Mouse (Mus musculus) midbrain, embryonic 16.5 days (tissue): ENCODE measurements at regions not wholly inside any gene's neighbourhood (a gene's known extent, or its start where the extent isn't known, plus 50 kb on each side); places are given as distances from the start of the nearest gene placed in this dataset.

Experiments used
- ATAC-seq: fragments of 200-750 bp; cut with Nextera tagmentation; 2 replicates; pipeline ENCODE4 v1.8.0; 2017; ENCODE audit warnings: moderate TSS enrichment
- H3K27ac ChIP-seq: fragments of 300-500 bp; sonication (generic); 2 replicates; pipeline ENCODE4 v1.5.1; 2014; ENCODE audit warnings: mild to moderate bottlenecking, low read length, mixed read lengths
- H3K27me3 ChIP-seq: fragments of 300-500 bp; sonication (generic); 2 replicates; pipeline ENCODE4 v1.6.1; 2014; ENCODE audit warnings: low read depth, low read length, mixed read lengths; ENCODE audit not compliant: control insufficient read depth, insufficient read depth
- H3K36me3 ChIP-seq: fragments of 300-500 bp; sonication (generic); 2 replicates; pipeline ENCODE4 v1.6.1; 2014; ENCODE audit warnings: mild to moderate bottlenecking, low read length, moderate library complexity, mixed read lengths; ENCODE audit not compliant: control insufficient read depth, insufficient read depth
- H3K4me1 ChIP-seq: fragments of 300-500 bp; sonication (generic); 2 replicates; pipeline ENCODE4 v1.6.1; 2014; ENCODE audit warnings: mild to moderate bottlenecking, low read length, mixed read lengths; ENCODE audit not compliant: control insufficient read depth, insufficient read depth
- H3K4me2 ChIP-seq: fragments of 300-500 bp; sonication (generic); 2 replicates; pipeline ENCODE4 v1.6.1; 2014; ENCODE audit warnings: mild to moderate bottlenecking, low read length, mixed read lengths
- H3K4me3 ChIP-seq: fragments of 300-500 bp; sonication (generic); 2 replicates; pipeline ENCODE4 v1.5.1; 2014; ENCODE audit warnings: low read depth, mild to moderate bottlenecking, low read length, moderate library complexity, mixed read lengths
- H3K9ac ChIP-seq: fragments of 300-500 bp; sonication (generic); 2 replicates; pipeline ENCODE4 v1.6.1; 2014; ENCODE audit warnings: low read depth, low read length, mixed read lengths
- H3K9me3 ChIP-seq: fragments of 300-500 bp; sonication (generic); replicated peaks from 2 replicates; pipeline ENCODE4 v1.6.1; 2014; ENCODE audit warnings: mild to moderate bottlenecking, low read length, mixed read lengths; ENCODE audit not compliant: control insufficient read depth, poor library complexity, severe bottlenecking
- WGBS: fragments of 180-500 bp; shearing (Covaris S2); extraction: QIAGEN DNeasy Blood & Tissue Kit; methylation state at CpG from one replicate; pipeline ENCODE4 v1.1.7; 2014; 5-methylcytosine and 5-hydroxymethylcytosine counted together

- H3K9me3 ChIP-seq: no peaks in the 10 kb centered on the region
- no peak overlapping the region for H3K9ac ChIP-seq
- H3K36me3 ChIP-seq: no peaks in the 10 kb centered on the region
- peaks cover 6% of the 10 kb centered on the region for H3K4me1 ChIP-seq
- no peak for ATAC-seq
- H3K27ac ChIP-seq: no peak overlapping the region
- no peaks in the 10 kb centered on the region for H3K27me3 ChIP-seq
- no peak overlapping the region for H3K4me2 ChIP-seq
- 92% methylated on average over 4 of the region's 4 CpGs for WGBS
- H3K4me3 ChIP-seq: no peak overlapping the region
These were observed 134.6 kb upstream of the 4933402D24Rik start for GRCm38 (mm10) chr1:63903620-63904019.

DNA sequence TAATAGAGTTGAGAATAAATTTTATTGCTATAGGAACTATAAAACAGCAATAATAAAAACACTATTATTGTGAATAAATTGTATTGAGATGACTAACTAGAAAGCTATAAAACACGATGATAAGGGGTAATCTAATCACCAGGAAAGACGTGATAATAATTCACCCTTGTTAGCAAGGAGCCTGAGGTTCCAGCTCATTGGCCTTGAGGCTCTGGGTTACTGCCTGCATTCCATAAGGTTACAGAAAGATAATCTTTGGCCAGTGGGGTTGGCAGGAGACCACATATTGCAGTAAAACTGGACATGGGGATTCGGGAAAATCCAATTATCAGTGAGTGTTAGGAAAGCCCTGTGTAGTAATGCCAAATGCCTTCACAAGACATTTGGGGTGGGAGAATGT, 134.1 kb upstream of the 4933402D24Rik start:
- H3K36me3 ChIP-seq: no peaks in the 10 kb centered on the region
- no peak overlapping the region for H3K4me3 ChIP-seq
- 63% methylated on average over 3 of the region's 3 CpGs for WGBS
- no peak for ATAC-seq
- H3K9me3 ChIP-seq: no peaks in the 10 kb centered on the region
- peaks cover 6% of the 10 kb centered on the region for H3K4me1 ChIP-seq
- H3K27me3 ChIP-seq: no peaks in the 10 kb centered on the region
- no peak overlapping the region for H3K9ac ChIP-seq
- H3K4me2 ChIP-seq: no peak overlapping the region
- H3K27ac ChIP-seq: no peak overlapping the region

GRCm38 (mm10) chr1:63902391-63902790, 133.3 kb upstream of the 4933402D24Rik start:
- H3K27me3 ChIP-seq: no peaks in the 10 kb centered on the region
- H3K4me3 ChIP-seq: no peak overlapping the region
- no peaks in the 10 kb centered on the region for H3K36me3 ChIP-seq
- no peak for ATAC-seq
- peaks cover 6% of the 10 kb centered on the region for H3K4me1 ChIP-seq
- no peaks in the 10 kb centered on the region for H3K9me3 ChIP-seq
- H3K9ac ChIP-seq: no peak overlapping the region
- 43% methylated on average over 1 of the region's 1 CpGs for WGBS
- no peak overlapping the region for H3K27ac ChIP-seq
- no peak overlapping the region for H3K4me2 ChIP-seq

- H3K27ac ChIP-seq: no peak overlapping the region
- ATAC-seq: no peak
- 32% methylated on average over 10 of the region's 10 CpGs for WGBS
These were observed 130.8 kb upstream of the 4933402D24Rik start for GRCm38 (mm10) chr1:63899631-63900577.

GRCm38 (mm10) chr1:63898766-63899165, 129.7 kb upstream of the 4933402D24Rik start:
- Histone ChIP-seq H3K9ac (no peak overlapping the region), H3K4me2 (no peak overlapping the region), H3K36me3 (no peaks in the 10 kb centered on the region), H3K27me3 (no peaks in the 10 kb centered on the region), H3K4me3 (no peak overlapping the region), H3K9me3 (no peaks in the 10 kb centered on the region), H3K27ac (no peak overlapping the region), H3K4me1 (peaks cover 9% of the 10 kb centered on the region)
- WGBS: 74% methylated on average over 2 of the region's 2 CpGs
- no peak for ATAC-seq

More at GRCm38 (mm10) chr1:63899631-63900577, 130.8 kb upstream of the 4933402D24Rik start:
- H3K9ac ChIP-seq: no peak overlapping the region
- no peaks in the 10 kb centered on the region for H3K36me3 ChIP-seq
- no peak overlapping the region for H3K4me3 ChIP-seq
- no peaks in the 10 kb centered on the region for H3K27me3 ChIP-seq
- no peak overlapping the region for H3K4me2 ChIP-seq
- H3K4me1 ChIP-seq: peaks cover 9% of the 10 kb centered on the region
- H3K9me3 ChIP-seq: no peaks in the 10 kb centered on the region

- Histone ChIP-seq H3K36me3 (no peaks in the 10 kb centered on the region), H3K4me1 (peaks cover 9% of the 10 kb centered on the region), H3K27me3 (no peaks in the 10 kb centered on the region), H3K27ac (no peak overlapping the region), H3K9me3 (no peaks in the 10 kb centered on the region), H3K4me3 (no peak overlapping the region), H3K4me2 (no peak overlapping the region), H3K9ac (no peak overlapping the region)
- no peak for ATAC-seq
- 44% methylated on average over 2 of the region's 2 CpGs for WGBS
These were observed 128.5 kb upstream of the 4933402D24Rik start for GRCm38 (mm10) chr1:63897556-63897955.

GRCm38 (mm10) chr1:63879570-63879969, 110.5 kb upstream of the 4933402D24Rik start:
- 91% methylated on average over 3 of the region's 3 CpGs for WGBS
- no peaks in the 10 kb centered on the region for H3K9me3 ChIP-seq
- no peaks in the 10 kb centered on the region for H3K4me1 ChIP-seq
- no peak overlapping the region for H3K27ac ChIP-seq
- H3K36me3 ChIP-seq: no peaks in the 10 kb centered on the region
- no peaks in the 10 kb centered on the region for H3K27me3 ChIP-seq
- no peak overlapping the region for H3K4me3 ChIP-seq
- no peak for ATAC-seq
- H3K9ac ChIP-seq: no peak overlapping the region
- H3K4me2 ChIP-seq: no peak overlapping the region

DNA sequence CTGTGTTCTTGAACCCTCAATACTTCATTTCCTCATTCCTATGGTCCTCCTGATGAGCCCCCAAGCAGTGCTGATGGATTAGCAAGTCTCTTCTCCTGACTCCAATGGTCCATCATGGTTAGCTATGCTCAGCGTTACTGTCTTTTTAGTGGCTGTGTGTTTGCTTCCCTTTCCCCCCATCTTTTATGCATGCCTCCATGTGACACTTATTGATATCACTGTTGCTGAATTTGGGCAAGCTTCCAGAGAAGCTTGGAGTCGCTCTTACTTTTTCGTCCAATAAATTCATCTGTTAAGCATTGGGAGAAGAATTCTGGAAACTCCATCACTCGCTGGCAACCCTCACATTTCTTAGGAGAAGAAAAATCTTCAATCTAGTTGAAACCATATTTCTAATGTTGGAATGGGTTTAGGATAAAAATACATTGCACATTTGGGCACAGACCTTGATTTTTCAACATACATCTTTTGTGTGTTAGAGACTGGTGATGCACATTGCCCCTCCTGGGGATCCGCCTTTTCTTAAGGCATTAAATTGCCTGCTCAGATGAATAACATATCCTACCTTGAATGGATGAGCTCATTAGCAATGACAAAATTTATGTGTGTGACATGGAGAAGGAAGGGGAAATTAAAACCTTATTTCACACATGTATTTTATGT, 107.7 kb upstream of the 4933402D24Rik start:
- Histone ChIP-seq H3K27me3 (no peaks in the 10 kb centered on the region), H3K27ac (no peak overlapping the region), H3K9ac (no peak overlapping the region), H3K4me1 (no peaks in the 10 kb centered on the region), H3K4me2 (no peak overlapping the region), H3K9me3 (no peaks in the 10 kb centered on the region), H3K4me3 (no peak overlapping the region), H3K36me3 (no peaks in the 10 kb centered on the region)
- ATAC-seq: no peak
- WGBS: 91% methylated on average over 5 of the region's 5 CpGs
